Mouse (Mus musculus): ENCODE measurements at regions not wholly inside any gene's neighbourhood (a gene's known extent, or its start where the extent isn't known, plus 50 kb on each side); places are given as distances from the start of the nearest gene placed in this dataset.
A peak's percentile ranks its signal among the peaks of the same experiment; 100 is the strongest.

DNA sequence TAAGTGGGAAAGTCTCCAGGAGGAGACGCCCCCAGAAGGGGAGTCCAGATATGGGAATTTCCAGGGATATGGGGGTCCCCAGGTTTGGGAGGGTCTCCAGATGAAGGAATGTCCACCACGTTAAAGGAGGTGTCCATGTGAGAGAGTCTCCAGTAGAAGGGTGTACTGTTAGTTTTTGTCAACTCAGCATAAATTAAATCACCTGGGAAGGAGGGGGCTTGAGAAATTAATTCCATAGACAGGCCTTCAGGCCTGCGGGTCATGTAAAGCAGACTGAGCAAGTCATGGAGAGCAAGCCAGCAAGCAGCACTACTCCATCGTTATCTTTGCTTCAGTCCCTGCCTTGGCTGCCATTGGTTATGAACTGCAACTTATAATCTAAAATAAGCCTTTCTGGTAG lies 96.2 kb downstream of the Fam53a start:
- Histone ChIP-seq H3K4me1 (ENCODE audit: control insufficient read depth in 1 of 2, insufficient read depth in 2 of 2) (peaks cover 18 to 65% of the 10 kb centered on the region in 2 experiments), H3K36me3 (replicated peaks in 1 of 2; ENCODE audit: control insufficient read depth in 1 of 2, insufficient read depth in 1 of 2, low read length in 1 of 2) (no peaks in the 10 kb centered on the region), H3K9me3 (replicated peaks; ENCODE audit: low read length) (no peaks in the 10 kb centered on the region), H3K4me2 (ENCODE audit: insufficient read depth, low read depth, poor library complexity, severe bottlenecking) (no peak overlapping the region), H3K9ac (ENCODE audit: insufficient read depth, low read depth) (no peak overlapping the region), H3K27me3 (replicated peaks) (peaks cover 21% of the 10 kb centered on the region), H3K79me2 (replicated peaks; ENCODE audit: control insufficient read depth, extremely low read depth, insufficient read depth, poor library complexity, severe bottlenecking) (no peaks in the 10 kb centered on the region), H3K4me3 (replicated peaks in 1 of 3; ENCODE audit: low read depth in 2 of 3, low read length in 2 of 3, poor library complexity in 1 of 3) (no peak overlapping the region), H3K27ac (ENCODE audit: insufficient read depth, low read depth) (no peak overlapping the region)
- DNase-seq (ENCODE audit: extremely low read depth) = no peak
- dilution Hi-C loops (cut with MboI; ENCODE audit: extremely low pct_ligation_motif_present, extremely low pct_unique_long_range_greater_than_20kb, low sequenced_read_pairs) = no loop called here
- in situ Hi-C loops (cut with MboI; ENCODE audit: low pct_ligation_motif_present, low pct_unique_long_range_greater_than_20kb, low sequenced_read_pairs) = no loop called here
- no peak for TF ChIP-seq ZC3H11A (IDR thresholded peaks at IDR 0.05; ENCODE audit: low read depth, low read length)
- no peak for TF ChIP-seq MAZ (IDR thresholded peaks at IDR 0.05; ENCODE audit: low read depth, low read length)
- no peak for TF ChIP-seq E2F4 (IDR thresholded peaks at IDR 0.05; ENCODE audit: insufficient replicate concordance, low read depth, low read length)
- TF ChIP-seq HCFC1 (IDR thresholded peaks at IDR 0.05; ENCODE audit: low read depth, low read length) = no peak
- peak; percentile 94 for TF ChIP-seq MAFK (IDR thresholded peaks at IDR 0.05; ENCODE audit: insufficient replicate concordance, low read length)
- no peak for TF ChIP-seq SMC3 (IDR thresholded peaks at IDR 0.05; ENCODE audit: low read depth, low read length)

DNA sequence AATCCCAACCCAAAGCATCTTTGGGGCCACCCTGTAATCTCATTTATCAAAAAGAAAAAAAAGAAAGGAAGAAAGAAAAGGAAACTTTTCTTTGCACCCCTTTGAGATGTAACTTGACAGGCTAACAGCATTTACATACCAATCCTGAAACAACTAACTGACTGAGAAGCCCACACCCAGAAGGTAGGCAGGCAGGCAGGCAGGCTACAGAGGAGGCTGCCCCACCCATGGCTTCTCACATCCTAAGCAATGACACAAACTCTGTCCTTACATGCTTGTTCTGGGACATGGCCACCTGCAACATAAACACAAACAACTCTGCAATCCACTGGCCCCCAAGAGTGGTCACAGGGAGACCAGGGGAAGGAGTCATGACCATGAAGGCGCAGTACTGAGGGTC lies 97.5 kb upstream of the Nkx1-1 start:
- Histone ChIP-seq H3K27ac (ENCODE audit: insufficient read depth, low read depth) (no peak overlapping the region), H3K4me2 (ENCODE audit: insufficient read depth, low read depth, poor library complexity, severe bottlenecking) (no peak overlapping the region), H3K27me3 (replicated peaks) (peaks cover 7% of the 10 kb centered on the region), H3K9ac (ENCODE audit: insufficient read depth, low read depth) (no peak overlapping the region), H3K4me1 (ENCODE audit: control insufficient read depth in 1 of 2, insufficient read depth in 2 of 2) (peaks cover 18 to 64% of the 10 kb centered on the region in 2 experiments), H3K9me3 (replicated peaks; ENCODE audit: low read length) (no peaks in the 10 kb centered on the region), H3K79me2 (replicated peaks; ENCODE audit: control insufficient read depth, extremely low read depth, insufficient read depth, poor library complexity, severe bottlenecking) (no peaks in the 10 kb centered on the region), H3K36me3 (replicated peaks in 1 of 2; ENCODE audit: control insufficient read depth in 1 of 2, insufficient read depth in 1 of 2, low read length in 1 of 2) (no peaks in the 10 kb centered on the region), H3K4me3 (replicated peaks in 1 of 3; ENCODE audit: low read depth in 2 of 3, low read length in 2 of 3, poor library complexity in 1 of 3) (no peak overlapping the region)
- in situ Hi-C loops (cut with MboI; ENCODE audit: low pct_ligation_motif_present, low pct_unique_long_range_greater_than_20kb, low sequenced_read_pairs) = no loop called here
- TF ChIP-seq USF1 (IDR thresholded peaks at IDR 0.05; ENCODE audit: low read depth, low read length) (no peak), SMC3 (IDR thresholded peaks at IDR 0.05; ENCODE audit: low read depth, low read length) (no peak), E2F4 (IDR thresholded peaks at IDR 0.05; ENCODE audit: insufficient replicate concordance, low read depth, low read length) (no peak), ELF1 (IDR thresholded peaks at IDR 0.05; ENCODE audit: low read depth, low read length) (no peak), RAD21 (IDR thresholded peaks at IDR 0.05; ENCODE audit: low read depth, low read length) (no peak), BHLHE40 (IDR thresholded peaks at IDR 0.05; ENCODE audit: low read depth, low read length) (no peak), NRF1 (IDR thresholded peaks at IDR 0.05; ENCODE audit: low read depth, low read length) (no peak), EP300 (IDR thresholded peaks at IDR 0.05; ENCODE audit: low read length) (no peak), CHD2 (IDR thresholded peaks at IDR 0.05; ENCODE audit: low read length) (no peak), GABPA (IDR thresholded peaks at IDR 0.05; ENCODE audit: insufficient replicate concordance, low read depth, low read length) (no peak), IRF4 (IDR thresholded peaks at IDR 0.05; ENCODE audit: low read depth, low read length) (no peak), MAFK (IDR thresholded peaks at IDR 0.05; ENCODE audit: insufficient replicate concordance, low read length) (no peak), SIN3A (IDR thresholded peaks at IDR 0.05; ENCODE audit: low read length) (no peak)
- no peak for DNase-seq (ENCODE audit: extremely low read depth)
- dilution Hi-C loops (cut with MboI; ENCODE audit: extremely low pct_ligation_motif_present, extremely low pct_unique_long_range_greater_than_20kb, low sequenced_read_pairs) = no loop called here

Measured in CH12.LX (cell line).